Comparison of ENCODE assay signal across 22 mouse cellular contexts in the genomic region with DNA sequence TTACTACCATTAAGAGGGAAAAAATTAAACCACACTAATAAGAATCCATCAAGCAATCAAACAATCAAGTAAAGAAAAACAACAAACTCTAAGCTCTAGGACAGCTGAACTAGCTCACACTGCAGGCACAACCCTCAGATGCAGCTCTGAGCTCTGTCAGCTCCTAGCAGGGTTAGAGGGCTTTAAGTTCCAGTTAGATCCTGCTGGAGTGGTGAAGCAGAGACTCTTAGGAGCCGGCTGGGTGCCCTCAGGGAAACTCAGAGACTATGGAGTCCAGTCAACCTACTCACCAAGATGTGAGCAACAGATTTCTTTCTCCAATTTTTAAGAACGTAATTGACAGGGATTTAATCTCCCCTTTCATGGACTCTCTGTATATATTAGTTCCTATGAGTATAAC.
DNase-seq lines count a peak whose midpoint lies in the region; ATAC-seq lines count a peak whose summit lies in the region.
"Had no signal": no experiment of that assay in that cellular context is flagged by ENCODE, and none has a peak within 500 bp of the region (broad histone marks: within the 10 kb centered on the region; RNA-seq: fewer than 3 reads in every experiment).

No protein-coding gene starts in this region.

- no peaks in the 10 kb centered on the region for H3K27me3 ChIP-seq in embryonic facial prominence, embryonic 11.5 days (ENCODE audit: control insufficient read depth, insufficient read depth, low read length)
- no peaks in the 10 kb centered on the region for H3K27me3 ChIP-seq in embryonic facial prominence, embryonic 10.5 days (replicated peaks; ENCODE audit: low read depth, poor library complexity, severe bottlenecking)
- H3K27me3 ChIP-seq in kidney, embryonic 14.5 days (ENCODE audit: control insufficient read depth, insufficient read depth, low read length): no peaks in the 10 kb centered on the region
- H3K27me3 ChIP-seq: embryonic facial prominence, embryonic 13.5 days; embryonic facial prominence, embryonic 15.5 days; forebrain, embryonic 12.5 days had no signal

- no peaks in the 10 kb centered on the region for H3K36me3 ChIP-seq in embryonic facial prominence, embryonic 11.5 days (replicated peaks; ENCODE audit: control insufficient read depth, insufficient read depth, low read depth, low read length)
- no peaks in the 10 kb centered on the region for H3K36me3 ChIP-seq in embryonic facial prominence, embryonic 10.5 days (replicated peaks)
- no peaks in the 10 kb centered on the region for H3K36me3 ChIP-seq in kidney, embryonic 14.5 days (ENCODE audit: control insufficient read depth, insufficient read depth, low read length)
- H3K36me3 ChIP-seq: embryonic facial prominence, embryonic 13.5 days; embryonic facial prominence, embryonic 15.5 days; forebrain, embryonic 10.5 days; forebrain, embryonic 12.5 days had no signal

- H3K4me3 ChIP-seq in embryonic facial prominence, embryonic 11.5 days (ENCODE audit: low read depth, low read length): no peak overlapping the region
- no peak overlapping the region for H3K4me3 ChIP-seq in embryonic facial prominence, embryonic 10.5 days
- H3K4me3 ChIP-seq in kidney, embryonic 14.5 days (ENCODE audit: low read length): no peak overlapping the region
- H3K4me3 ChIP-seq: embryonic facial prominence, embryonic 13.5 days; embryonic facial prominence, embryonic 15.5 days; erythroblast, embryonic 14.5 days; forebrain, embryonic 10.5 days; forebrain, embryonic 12.5 days had no signal

- DNase-seq in embryonic facial prominence, embryonic 11.5 days (ENCODE audit: low spot score): peak; percentile 6
- no peak for DNase-seq in embryonic facial prominence, embryonic 10.5 days (ENCODE audit: low spot score)
- no peak for DNase-seq in kidney, postnatal 25 days
- DNase-seq in ZHBTc4 (ENCODE audit: low read depth, low spot score): peak; percentile 12
- DNase-seq in cerebellum, postnatal 10 days: no peak
- DNase-seq: adrenal gland, adult 8-10 months; adrenal gland, postnatal 14 days; adrenal gland, postnatal 36 days; cerebellum, adult 11-12 months; cerebellum, adult 2 months; cerebellum, adult 9-10 months; cerebellum, postnatal 14 days; cerebellum, postnatal 36 days had no signal

- no peaks in the 10 kb centered on the region for H3K4me1 ChIP-seq in embryonic facial prominence, embryonic 11.5 days (ENCODE audit: control insufficient read depth, insufficient read depth, low read length)
- no peaks in the 10 kb centered on the region for H3K4me1 ChIP-seq in embryonic facial prominence, embryonic 10.5 days
- H3K4me1 ChIP-seq in kidney, embryonic 14.5 days (ENCODE audit: control insufficient read depth, insufficient read depth, low read length): no peaks in the 10 kb centered on the region
- H3K4me1 ChIP-seq: embryonic facial prominence, embryonic 13.5 days; embryonic facial prominence, embryonic 15.5 days; forebrain, embryonic 10.5 days; forebrain, embryonic 12.5 days had no signal

- H3K4me2 ChIP-seq in embryonic facial prominence, embryonic 11.5 days (ENCODE audit: low read depth, low read length): no peak overlapping the region
- H3K4me2 ChIP-seq in kidney, embryonic 14.5 days (replicated peaks; ENCODE audit: low read depth, low read length): no peak overlapping the region
- H3K4me2 ChIP-seq: embryonic facial prominence, embryonic 13.5 days; embryonic facial prominence, embryonic 15.5 days; forebrain, embryonic 12.5 days had no signal

- no peak overlapping the region for H3K27ac ChIP-seq in embryonic facial prominence, embryonic 11.5 days (replicated peaks; ENCODE audit: low read depth, low read length)
- no peak overlapping the region for H3K27ac ChIP-seq in embryonic facial prominence, embryonic 10.5 days (replicated peaks)
- H3K27ac ChIP-seq in kidney, embryonic 14.5 days (ENCODE audit: low read depth, low read length): no peak overlapping the region
- H3K27ac ChIP-seq: embryonic facial prominence, embryonic 13.5 days; embryonic facial prominence, embryonic 15.5 days; forebrain, embryonic 10.5 days; forebrain, embryonic 12.5 days had no signal

- no peak overlapping the region for H3K9ac ChIP-seq in embryonic facial prominence, embryonic 11.5 days (replicated peaks; ENCODE audit: low read length)
- H3K9ac ChIP-seq in kidney, embryonic 14.5 days (ENCODE audit: low read depth, low read length): no peak overlapping the region
- H3K9ac ChIP-seq: embryonic facial prominence, embryonic 13.5 days; embryonic facial prominence, embryonic 15.5 days; forebrain, embryonic 12.5 days had no signal

- WGBS in embryonic facial prominence, embryonic 11.5 days: 35% methylated on average over 2 of the region's 2 CpGs
- WGBS in embryonic facial prominence, embryonic 10.5 days: 48% methylated on average over 2 of the region's 2 CpGs
- 52% methylated on average over 2 of the region's 2 CpGs for WGBS in kidney, embryonic 14.5 days

- no peaks in the 10 kb centered on the region for H3K9me3 ChIP-seq in embryonic facial prominence, embryonic 11.5 days (replicated peaks; ENCODE audit: control insufficient read depth, low read length)
- H3K9me3 ChIP-seq in embryonic facial prominence, embryonic 10.5 days: no peaks in the 10 kb centered on the region
- no peaks in the 10 kb centered on the region for H3K9me3 ChIP-seq in kidney, embryonic 14.5 days (ENCODE audit: control insufficient read depth, low read length)
- H3K9me3 ChIP-seq: embryonic facial prominence, embryonic 13.5 days; embryonic facial prominence, embryonic 15.5 days; forebrain, embryonic 10.5 days; forebrain, embryonic 12.5 days had no signal

- no peak for ATAC-seq in embryonic facial prominence, embryonic 11.5 days (replicated peaks; ENCODE audit: insufficient number of reproducible peaks, low FRiP score, low TSS enrichment, low read depth)
- ATAC-seq in kidney, embryonic 14.5 days (ENCODE audit: low FRiP score, low TSS enrichment): peak; percentile 75; the same call in 1 of the 2 replicates
- ATAC-seq: activated CD4-positive, CD25-positive, alpha-beta regulatory T cell, adult 4 months; forebrain, embryonic 14.5 days; forebrain, embryonic 16.5 days had no signal

Comparison
In these comparisons a context has a peak if more than half of its experiments do, and no peak if none do; other contexts are left out.
1. DNase-seq: peak in embryonic facial prominence, embryonic 11.5 days (single experiment) and ZHBTc4 (single experiment); none in embryonic facial prominence, embryonic 10.5 days (single experiment), kidney, postnatal 25 days (0 of 2) and cerebellum, postnatal 10 days (0 of 2).